Mouse (Mus musculus) stomach, embryonic 15.5 days (tissue): ENCODE results near the gene Dync1li2. TPM values are rescaled to one million over a fixed set of nuclear protein-coding genes. Genes with fewer than 3 reads are reported as not detected.

Source experiments
- ATAC-seq: fragments of 200-750 bp; cut with Nextera tagmentation; 2 replicates; pipeline ENCODE4 v1.8.0; 2017; ENCODE audit warnings: low read depth, moderate number of reproducible peaks, moderate TSS enrichment; ENCODE audit not compliant: insufficient read depth, low FRiP score
- H3K27ac ChIP-seq: fragments of 300-500 bp; sonication (generic); 2 replicates; pipeline ENCODE4 v1.5.1; 2015; ENCODE audit warnings: mild to moderate bottlenecking, inconsistent platforms
- H3K27me3 ChIP-seq: fragments of 300-500 bp; sonication (generic); replicated peaks from 2 replicates; pipeline ENCODE4 v1.6.1; 2015; ENCODE audit warnings: inconsistent platforms
- H3K36me3 ChIP-seq: fragments of 300-500 bp; sonication (generic); 2 replicates; pipeline ENCODE4 v1.6.1; 2015; ENCODE audit warnings: inconsistent platforms
- H3K4me1 ChIP-seq: fragments of 300-500 bp; sonication (generic); 2 replicates; pipeline ENCODE4 v1.6.1; 2015; ENCODE audit warnings: inconsistent platforms
- H3K4me2 ChIP-seq: fragments of 300-500 bp; sonication (generic); 2 replicates; pipeline ENCODE4 v1.6.1; 2015; ENCODE audit warnings: mild to moderate bottlenecking, inconsistent platforms
- H3K4me3 ChIP-seq: fragments of 300-500 bp; sonication (generic); replicated peaks from 2 replicates; pipeline ENCODE4 v1.5.1; 2015; ENCODE audit warnings: inconsistent platforms
- H3K9ac ChIP-seq: fragments of 300-500 bp; sonication (generic); 2 replicates; pipeline ENCODE4 v1.6.1; 2015; ENCODE audit warnings: inconsistent platforms
- H3K9me3 ChIP-seq: fragments of 300-500 bp; sonication (generic); 2 replicates; pipeline ENCODE4 v1.6.1; 2016; ENCODE audit warnings: inconsistent platforms
- WGBS: fragments of 180-500 bp; shearing (Covaris S2); methylation state at CpG from one replicate; pipeline ENCODE4 v1.1.7; 2015; 5-methylcytosine and 5-hydroxymethylcytosine counted together
- polyA plus RNA-seq: library from polyadenylated mRNA; unstranded; fragments of >200 nt; fragmentation: Nextera tagmentation; extraction: Ambion mirVana; gene quantifications from 2 replicates; pipeline ENCODE4 v1.2.1, GENCODE M21; 2015

Gene Dync1li2
- polyA plus RNA-seq, 1 experiment from 2014 or later = 54.9 TPM

DNA sequence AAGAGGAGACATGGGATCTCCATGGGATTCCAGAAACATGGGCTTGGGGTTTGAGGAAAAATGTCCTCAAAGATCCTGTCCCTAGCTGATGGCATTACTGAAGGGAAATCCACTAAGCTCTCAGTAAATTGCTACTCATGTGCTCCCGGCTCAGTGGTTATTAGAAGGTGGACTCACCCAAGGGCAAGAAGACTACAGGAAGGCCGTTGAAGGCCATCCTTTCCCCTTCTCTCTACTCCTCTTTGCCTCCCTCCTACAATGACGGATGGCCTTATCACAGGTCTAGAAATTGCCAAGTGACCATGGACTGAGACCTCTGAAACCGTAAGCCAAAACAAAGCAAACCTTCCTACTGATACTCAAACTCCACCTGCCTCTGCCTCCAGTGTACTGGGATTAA is 6.3 kb downstream of the Dync1li2 start:
- WGBS = 89% methylated on average over 4 of the region's 4 CpGs
- no peaks in the 10 kb centered on the region for H3K9me3 ChIP-seq
- H3K4me1 ChIP-seq = peaks cover 25% of the 10 kb centered on the region
- peaks cover 62% of the 10 kb centered on the region for H3K36me3 ChIP-seq
- H3K4me2 ChIP-seq = no peak overlapping the region
- ATAC-seq = no peak
- no peak overlapping the region for H3K4me3 ChIP-seq
- H3K27ac ChIP-seq = peak overlapping the region; percentile 66
- H3K9ac ChIP-seq = no peak overlapping the region
- no peaks in the 10 kb centered on the region for H3K27me3 ChIP-seq

- Histone ChIP-seq H3K36me3 (peaks cover 65% of the 10 kb centered on the region), H3K9me3 (no peaks in the 10 kb centered on the region), H3K4me3 (no peak overlapping the region), H3K4me2 (no peak overlapping the region), H3K27me3 (no peaks in the 10 kb centered on the region), H3K4me1 (peaks cover 19% of the 10 kb centered on the region), H3K27ac (peak overlapping the region; percentile 66; the same call in 1 of the 2 replicates), H3K9ac (no peak overlapping the region)
- 35% methylated on average over 12 of the region's 12 CpGs for WGBS
- peak; percentile 86 for ATAC-seq
These were observed 6.8 kb downstream of the Dync1li2 start for GRCm38 (mm10) chr8:104436038-104436437.

DNA sequence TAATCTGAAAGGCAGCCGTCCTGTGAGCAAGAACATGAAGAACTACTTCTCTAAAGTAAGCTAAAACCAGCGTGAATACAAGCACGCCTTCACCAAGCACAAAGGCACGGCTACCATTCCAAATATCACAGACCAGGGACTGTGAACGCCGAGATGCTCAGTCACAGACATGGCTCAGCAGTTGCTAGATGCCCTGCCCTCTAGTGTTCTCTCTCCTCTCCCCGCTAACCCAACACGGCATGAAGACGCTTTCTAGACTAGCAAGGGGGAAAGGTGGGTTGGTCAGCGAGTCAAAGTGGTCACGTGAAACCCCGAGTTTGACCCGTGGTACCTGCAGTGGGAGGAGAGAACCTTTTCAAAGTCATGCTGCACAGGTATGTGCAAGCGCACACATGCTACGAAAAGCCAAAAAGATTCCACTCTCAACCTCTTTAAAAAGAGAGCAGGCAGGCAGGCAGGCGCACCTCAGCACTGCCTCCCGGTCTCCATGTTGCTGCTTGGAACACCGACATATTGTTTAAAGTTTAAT is 8.0 kb downstream of the Dync1li2 start:
- ATAC-seq = no peak
- H3K4me1 ChIP-seq = peaks cover 17% of the 10 kb centered on the region
- no peaks in the 10 kb centered on the region for H3K9me3 ChIP-seq
- H3K4me2 ChIP-seq = no peak overlapping the region
- no peak overlapping the region for H3K4me3 ChIP-seq
- 78% methylated on average over 18 of the region's 18 CpGs for WGBS
- H3K36me3 ChIP-seq = peaks cover 70% of the 10 kb centered on the region
- H3K27me3 ChIP-seq = no peaks in the 10 kb centered on the region
- 0 out of 2 replicates have a peak overlapping the region, but pooled peaks have one; percentile 66 for H3K27ac ChIP-seq
- no peak overlapping the region for H3K9ac ChIP-seq

- no peak overlapping the region for H3K9ac ChIP-seq
- H3K36me3 ChIP-seq = peaks cover 66% of the 10 kb centered on the region
- no peak overlapping the region for H3K4me2 ChIP-seq
- peaks cover 17% of the 10 kb centered on the region for H3K4me1 ChIP-seq
- H3K27me3 ChIP-seq = no peaks in the 10 kb centered on the region
- WGBS = 59% methylated on average over 4 of the region's 4 CpGs
- no peak overlapping the region for H3K4me3 ChIP-seq
- H3K9me3 ChIP-seq = no peaks in the 10 kb centered on the region
- peak; percentile 41; the same call in 1 of the 2 replicates for ATAC-seq
- H3K27ac ChIP-seq = peak overlapping the region; percentile 36; the same call in 1 of the 2 replicates
These were observed 8.6 kb downstream of the Dync1li2 start for GRCm38 (mm10) chr8:104434275-104434674.

- Histone ChIP-seq H3K4me1 (peaks cover 17% of the 10 kb centered on the region), H3K36me3 (peaks cover 63% of the 10 kb centered on the region), H3K27me3 (no peaks in the 10 kb centered on the region), H3K9ac (no peak overlapping the region), H3K9me3 (no peaks in the 10 kb centered on the region), H3K4me2 (no peak overlapping the region), H3K4me3 (no peak overlapping the region), H3K27ac (no peak overlapping the region)
- 82% methylated on average over 5 of the region's 5 CpGs for WGBS
- ATAC-seq = no peak
These were observed 9.5 kb downstream of the Dync1li2 start for GRCm38 (mm10) chr8:104433191-104433842.

DNA sequence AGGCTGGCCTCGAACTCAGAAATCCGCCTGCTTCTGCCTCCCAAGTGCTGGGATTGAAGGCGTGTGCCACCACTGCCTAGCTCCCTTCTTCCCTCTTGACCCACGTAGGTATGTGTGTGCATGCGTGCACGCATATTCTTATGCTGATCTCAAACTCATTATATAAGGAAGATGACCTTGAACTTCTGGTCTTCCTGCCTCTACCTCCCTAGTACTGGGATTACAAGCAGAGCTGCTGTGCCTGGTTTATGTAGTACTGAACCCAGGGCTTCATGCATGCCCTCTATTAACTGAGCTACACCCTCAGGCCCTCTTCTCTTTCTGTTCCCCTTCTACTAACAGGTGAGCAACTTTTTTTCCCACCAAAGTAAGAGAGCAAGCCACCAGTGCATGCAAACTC is 10.2 kb downstream of the Dync1li2 start:
- Histone ChIP-seq H3K4me1 (peaks cover 17% of the 10 kb centered on the region), H3K4me2 (no peak overlapping the region), H3K36me3 (peaks cover 66% of the 10 kb centered on the region), H3K9ac (no peak overlapping the region), H3K27me3 (no peaks in the 10 kb centered on the region), H3K27ac (no peak overlapping the region), H3K4me3 (no peak overlapping the region), H3K9me3 (no peaks in the 10 kb centered on the region)
- 95% methylated on average over 6 of the region's 6 CpGs for WGBS
- no peak for ATAC-seq

DNA sequence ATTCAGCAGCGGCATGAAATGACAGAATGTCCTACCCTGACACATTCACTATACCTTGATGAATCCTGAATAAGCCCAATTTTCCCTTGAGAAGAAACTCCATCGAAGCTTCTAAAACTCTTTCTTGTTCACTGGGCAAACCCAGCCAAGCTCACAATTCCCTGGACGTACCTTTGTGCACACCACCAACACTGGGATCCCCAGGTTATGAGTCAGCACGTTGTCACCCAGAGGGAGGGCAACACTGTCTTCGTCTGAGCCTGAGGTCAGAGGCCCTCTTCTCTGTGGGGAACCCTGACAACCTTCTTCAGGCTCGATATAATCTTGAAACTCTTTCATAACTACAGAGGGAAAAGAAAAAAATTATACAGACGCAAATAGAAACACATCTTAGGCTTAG is 12.6 kb downstream of the Dync1li2 start:
- ATAC-seq = no peak
- Histone ChIP-seq H3K27ac (no peak overlapping the region), H3K9ac (no peak overlapping the region), H3K4me1 (peaks cover 3% of the 10 kb centered on the region; the same call in 1 of the 2 replicates), H3K4me3 (no peak overlapping the region), H3K36me3 (peaks cover 72% of the 10 kb centered on the region), H3K27me3 (no peaks in the 10 kb centered on the region), H3K4me2 (no peak overlapping the region), H3K9me3 (no peaks in the 10 kb centered on the region)
- 85% methylated on average over 7 of the region's 7 CpGs for WGBS

DNA sequence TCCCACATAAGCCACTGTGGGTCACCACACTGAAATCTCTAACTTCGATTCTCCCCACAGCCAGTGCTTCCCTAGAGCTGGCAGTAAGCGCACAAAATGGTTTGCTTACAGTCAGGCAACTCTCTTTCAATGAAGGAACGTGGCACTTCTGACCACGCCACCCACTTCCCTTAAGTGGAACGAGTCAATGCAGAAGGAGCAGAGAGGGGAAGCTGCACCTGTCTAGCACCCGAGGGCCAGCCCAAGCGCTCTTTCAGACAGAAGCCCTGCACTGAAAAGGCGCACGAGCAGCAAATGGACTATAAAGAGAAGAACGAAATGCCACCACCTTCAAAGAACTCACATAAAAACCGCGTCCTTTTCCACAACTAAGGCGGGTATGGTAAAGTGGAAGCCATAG is 15.1 kb downstream of the Dync1li2 start:
- no peaks in the 10 kb centered on the region for H3K4me1 ChIP-seq
- no peak overlapping the region for H3K4me2 ChIP-seq
- H3K27ac ChIP-seq = no peak overlapping the region
- WGBS = 89% methylated on average over 13 of the region's 13 CpGs
- no peak for ATAC-seq
- no peak overlapping the region for H3K4me3 ChIP-seq
- no peak overlapping the region for H3K9ac ChIP-seq
- H3K9me3 ChIP-seq = no peaks in the 10 kb centered on the region
- H3K36me3 ChIP-seq = peaks cover 72% of the 10 kb centered on the region
- no peaks in the 10 kb centered on the region for H3K27me3 ChIP-seq

GRCm38 (mm10) chr8:104422313-104422712 is 20.5 kb downstream of the Dync1li2 start:
- Histone ChIP-seq H3K4me3 (no peak overlapping the region), H3K36me3 (peaks cover 61% of the 10 kb centered on the region), H3K27ac (no peak overlapping the region), H3K9ac (no peak overlapping the region), H3K4me2 (no peak overlapping the region), H3K27me3 (no peaks in the 10 kb centered on the region), H3K9me3 (no peaks in the 10 kb centered on the region), H3K4me1 (no peaks in the 10 kb centered on the region)
- ATAC-seq = no peak
- WGBS = 82% methylated on average over 6 of the region's 6 CpGs

DNA sequence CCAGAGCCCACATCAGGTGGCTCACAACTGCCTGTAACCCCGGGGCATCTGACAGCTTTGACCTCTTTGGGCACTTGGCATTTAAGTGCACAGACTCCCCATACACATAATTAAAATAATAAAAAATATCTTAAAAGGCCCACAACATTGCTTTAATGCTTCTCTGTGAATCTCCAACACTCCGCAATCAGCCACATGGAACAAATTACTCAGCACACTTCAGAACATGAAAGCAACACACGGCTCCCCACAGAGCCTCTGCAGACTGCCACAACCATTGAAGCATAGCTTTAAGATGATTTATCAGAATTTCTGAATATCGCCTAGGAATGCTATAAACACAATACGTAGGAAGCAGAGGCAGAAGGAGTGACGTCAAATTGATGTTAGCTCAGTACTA is 26.8 kb downstream of the Dync1li2 start:
- WGBS = 77% methylated on average over 6 of the region's 6 CpGs
- Histone ChIP-seq H3K9me3 (no peaks in the 10 kb centered on the region), H3K4me3 (no peak overlapping the region), H3K4me1 (peaks cover 5% of the 10 kb centered on the region; the same call in 1 of the 2 replicates), H3K27me3 (no peaks in the 10 kb centered on the region), H3K4me2 (no peak overlapping the region), H3K36me3 (peaks cover 20% of the 10 kb centered on the region), H3K9ac (no peak overlapping the region), H3K27ac (no peak overlapping the region)
- no peak for ATAC-seq

- H3K4me3 ChIP-seq = no peak overlapping the region
- no peak overlapping the region for H3K27ac ChIP-seq
- H3K9me3 ChIP-seq = no peaks in the 10 kb centered on the region
- H3K4me2 ChIP-seq = no peak overlapping the region
- no peak overlapping the region for H3K9ac ChIP-seq
- H3K27me3 ChIP-seq = no peaks in the 10 kb centered on the region
- H3K36me3 ChIP-seq = peaks cover 14% of the 10 kb centered on the region
- peaks cover 5% of the 10 kb centered on the region; the same call in 1 of the 2 replicates for H3K4me1 ChIP-seq
- WGBS = 63% methylated on average over 3 of the region's 3 CpGs
- no peak for ATAC-seq
These were observed 28.6 kb downstream of the Dync1li2 start for GRCm38 (mm10) chr8:104414204-104414603.

DNA sequence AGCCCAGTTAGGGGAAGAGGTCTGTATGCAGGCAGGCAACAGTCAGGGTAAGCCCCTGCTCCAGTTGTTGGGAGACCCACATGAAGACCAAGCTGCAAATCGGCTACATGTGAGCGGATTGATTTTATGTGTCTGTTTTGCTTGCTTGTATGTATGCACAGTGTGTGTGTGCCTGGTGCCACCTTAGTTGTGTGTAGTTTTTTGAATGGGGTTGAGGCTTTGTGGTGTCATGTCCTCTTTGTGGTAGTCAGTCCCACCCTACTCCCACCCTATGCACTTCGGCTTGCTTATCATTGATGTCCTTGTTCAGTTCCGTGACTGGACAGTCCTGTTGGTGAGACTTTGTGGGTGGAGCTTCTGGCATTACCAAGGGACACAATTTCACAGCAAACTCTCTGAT is 29.1 kb downstream of the Dync1li2 start:
- Histone ChIP-seq H3K27me3 (no peaks in the 10 kb centered on the region), H3K9me3 (no peaks in the 10 kb centered on the region), H3K9ac (no peak overlapping the region), H3K36me3 (peaks cover 13% of the 10 kb centered on the region), H3K27ac (peak overlapping the region; percentile 75), H3K4me1 (peaks cover 5% of the 10 kb centered on the region; the same call in 1 of the 2 replicates), H3K4me3 (no peak overlapping the region), H3K4me2 (no peak overlapping the region)
- no peak for ATAC-seq
- WGBS = 64% methylated on average over 4 of the region's 4 CpGs
